Mouse (Mus musculus) lung, embryonic 14.5 days (tissue): Measurements from ENCODE around the gene Scarb2. TPM values are rescaled to one million over a fixed set of nuclear protein-coding genes. Genes with fewer than 3 reads are reported as not detected.
A peak's percentile ranks its signal among the peaks of the same experiment; 100 is the strongest.

ENCODE experiments used
- ATAC-seq: fragments of 200-750 bp; cut with Nextera tagmentation; 2 replicates; pipeline ENCODE4 v1.8.0; 2017; ENCODE audit warnings: mild to moderate bottlenecking, moderate TSS enrichment, moderate library complexity; ENCODE audit not compliant: insufficient read depth
- DNase-seq: peaks from one replicate; pipeline ENCODE4 v3.0.0-alpha.2; 2015
- H3K27ac ChIP-seq: fragments of 300-500 bp; sonication (generic); 2 replicates; pipeline ENCODE4 v1.5.1; 2014; ENCODE audit warnings: low read depth, mild to moderate bottlenecking, moderate library complexity
- H3K27me3 ChIP-seq: fragments of 300-500 bp; sonication (generic); 2 replicates; pipeline ENCODE4 v1.6.1; 2014; ENCODE audit warnings: low read length, control low read depth; ENCODE audit not compliant: insufficient read depth
- H3K36me3 ChIP-seq: fragments of 300-500 bp; sonication (generic); 2 replicates; pipeline ENCODE4 v1.6.1; 2014; ENCODE audit warnings: control low read depth; ENCODE audit not compliant: insufficient read depth
- H3K4me1 ChIP-seq: fragments of 300-500 bp; sonication (generic); 2 replicates; pipeline ENCODE4 v1.6.1; 2014; ENCODE audit warnings: antibody characterized with exemption, control low read depth; ENCODE audit not compliant: insufficient read depth
- H3K4me2 ChIP-seq: fragments of 300-500 bp; sonication (generic); 2 replicates; pipeline ENCODE4 v1.6.1; 2014; ENCODE audit warnings: mild to moderate bottlenecking
- H3K4me3 ChIP-seq: fragments of 300-500 bp; sonication (generic); 2 replicates; pipeline ENCODE4 v1.5.1; 2014; ENCODE audit warnings: low read depth, low read length
- H3K9ac ChIP-seq: fragments of 300-500 bp; sonication (generic); 2 replicates; pipeline ENCODE4 v1.6.1; 2014
- H3K9me3 ChIP-seq: fragments of 300-500 bp; sonication (generic); 2 replicates; pipeline ENCODE4 v1.6.1; 2016; ENCODE audit warnings: low read depth, low read length, control low read depth
- CTCF ChIP-seq: IDR thresholded peaks from 2 replicates; pipeline ENCODE4 v1.5.1; 2016; ENCODE audit warnings: antibody characterized with exemption, low read depth
- WGBS: fragments of 180-500 bp; shearing (Covaris S2); extraction: QIAGEN DNeasy Blood & Tissue Kit; methylation state at CpG from one replicate; pipeline ENCODE4 v1.1.7; 2014; 5-methylcytosine and 5-hydroxymethylcytosine counted together
- polyA plus RNA-seq: library from polyadenylated mRNA; unstranded; fragments of >200 nt; fragmentation: Nextera tagmentation; extraction: Ambion mirVana; gene quantifications from 2 replicates; pipeline ENCODE4 v1.2.1, GENCODE M21; 2014

Scarb2 gene
- polyA plus RNA-seq, 1 experiment from 2014 or later = 9.5 TPM

DNA sequence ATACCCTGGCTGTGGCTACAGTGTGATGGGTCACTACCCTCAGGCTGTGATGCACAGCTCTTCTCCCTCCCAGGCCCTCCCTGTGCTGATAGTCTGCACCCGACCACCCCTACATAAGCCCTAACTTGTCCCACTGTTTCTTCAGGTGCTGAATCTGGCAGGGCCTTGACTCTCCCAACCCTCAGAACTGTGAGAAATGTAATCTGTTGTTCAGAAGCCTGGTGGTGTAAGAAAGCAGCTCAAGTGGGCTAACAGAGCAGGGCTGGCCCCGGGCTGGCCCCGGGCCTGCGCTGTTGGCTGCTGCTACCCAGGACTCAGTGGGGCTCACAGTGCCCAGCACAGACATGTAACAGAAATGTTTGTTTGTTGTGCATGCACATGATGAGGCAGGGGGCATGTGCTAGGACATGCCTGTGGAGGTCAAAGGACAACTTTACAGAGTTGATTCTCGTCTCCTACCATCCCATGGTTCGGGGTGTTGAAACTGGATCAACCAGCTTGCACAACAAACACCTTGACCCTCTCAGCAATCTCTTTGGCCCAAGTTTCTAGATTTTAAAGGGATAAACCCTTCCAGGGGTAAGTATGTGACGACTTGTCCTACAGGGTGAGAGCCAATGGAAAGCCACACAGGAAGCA, 10.7 kb downstream of the Scarb2 start:
- Histone ChIP-seq H3K4me2 (no peak overlapping the region), H3K27me3 (no peaks in the 10 kb centered on the region), H3K4me1 (peaks cover 11% of the 10 kb centered on the region), H3K9me3 (no peaks in the 10 kb centered on the region), H3K27ac (no peak overlapping the region), H3K9ac (no peak overlapping the region), H3K36me3 (no peaks in the 10 kb centered on the region), H3K4me3 (no peak overlapping the region)
- TF ChIP-seq CTCF = no peak
- DNase-seq (no peak), ATAC-seq (no peak)
- 74% methylated on average over 7 of the region's 7 CpGs for WGBS

DNA sequence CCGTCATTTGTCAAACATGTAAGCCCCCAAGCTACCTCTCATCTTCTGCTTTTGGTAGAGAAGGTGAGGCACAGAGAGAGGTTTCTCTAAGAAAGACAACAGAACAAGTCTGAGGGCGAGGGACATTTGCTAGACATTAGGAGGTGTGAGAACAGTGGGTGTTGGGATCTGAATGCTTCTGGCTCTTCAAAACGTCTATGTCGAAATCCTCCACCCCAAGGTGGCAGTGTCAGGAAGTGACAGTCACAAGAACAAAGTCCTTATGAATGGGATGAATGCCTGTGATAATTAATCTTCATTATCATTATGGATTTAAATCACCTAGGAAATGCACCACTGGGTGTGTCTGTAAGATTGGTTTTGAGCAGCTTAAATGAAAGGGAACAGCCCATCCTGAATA, 11.3 kb downstream of the Scarb2 start:
- Histone ChIP-seq H3K9ac (no peak overlapping the region), H3K36me3 (no peaks in the 10 kb centered on the region), H3K4me2 (no peak overlapping the region), H3K4me1 (peaks cover 14% of the 10 kb centered on the region), H3K9me3 (no peaks in the 10 kb centered on the region), H3K4me3 (no peak overlapping the region), H3K27me3 (no peaks in the 10 kb centered on the region), H3K27ac (no peak overlapping the region)
- no peak for TF ChIP-seq CTCF
- 46% methylated on average over 4 of the region's 4 CpGs for WGBS
- ATAC-seq = no peak
- no peak for DNase-seq

DNA sequence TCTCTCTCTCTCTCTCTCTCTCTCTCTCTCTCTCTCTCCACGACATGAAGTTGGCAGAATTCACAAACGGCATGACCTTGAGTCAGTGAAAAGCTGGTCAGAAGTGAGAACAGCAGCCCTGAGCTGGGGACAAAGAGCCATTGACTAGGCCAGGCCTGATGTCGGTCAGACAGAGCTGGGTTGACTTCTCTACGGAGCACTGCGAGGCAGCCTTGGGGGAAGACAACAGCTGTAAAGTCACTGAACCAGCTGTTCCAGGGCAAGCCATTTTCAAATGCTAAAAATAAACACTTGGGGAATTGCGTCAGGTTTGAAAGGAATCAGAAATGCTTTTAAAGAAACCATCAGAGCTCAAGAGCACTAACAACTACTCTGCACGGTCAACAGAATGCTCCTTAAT, 13.2 kb downstream of the Scarb2 start:
- Histone ChIP-seq H3K4me3 (no peak overlapping the region), H3K4me1 (peaks cover 22% of the 10 kb centered on the region), H3K4me2 (no peak overlapping the region), H3K9ac (no peak overlapping the region), H3K27ac (peak overlapping the region; percentile 44; the same call in 1 of the 2 replicates), H3K9me3 (no peaks in the 10 kb centered on the region), H3K36me3 (no peaks in the 10 kb centered on the region), H3K27me3 (no peaks in the 10 kb centered on the region)
- WGBS = 17% methylated on average over 7 of the region's 7 CpGs
- ATAC-seq (peak; percentile 64; the same call in 1 of the 2 replicates), DNase-seq (peak; percentile 76)
- no peak for TF ChIP-seq CTCF

DNA sequence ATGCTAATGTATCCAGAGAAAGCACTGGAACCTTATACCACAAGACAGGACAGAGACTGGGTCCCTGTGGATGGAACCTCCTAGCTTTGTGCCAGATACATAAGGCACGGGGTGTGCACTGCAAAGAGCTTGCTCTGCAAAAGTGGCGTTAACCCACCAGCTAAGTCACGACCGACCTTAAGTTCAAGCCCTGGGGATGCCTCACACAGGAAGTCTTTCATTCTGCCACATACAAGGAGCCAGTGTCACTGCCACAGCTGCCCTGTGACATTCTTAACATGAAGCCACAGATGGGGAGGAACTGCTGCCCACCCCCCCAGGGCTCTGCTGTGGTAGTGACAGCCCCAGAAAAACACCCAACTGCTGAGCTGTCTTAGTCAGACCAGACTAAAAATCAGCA, 15.9 kb downstream of the Scarb2 start:
- DNase-seq = no peak
- Histone ChIP-seq H3K27ac (peak overlapping the region; percentile 36), H3K27me3 (no peaks in the 10 kb centered on the region), H3K9me3 (peaks cover 4% of the 10 kb centered on the region; the same call in 1 of the 2 replicates), H3K4me1 (peaks cover 24% of the 10 kb centered on the region), H3K9ac (no peak overlapping the region), H3K36me3 (no peaks in the 10 kb centered on the region; the same call in 1 of the 2 replicates), H3K4me3 (no peak overlapping the region), H3K4me2 (no peak overlapping the region)
- no peak for TF ChIP-seq CTCF
- WGBS = 40% methylated on average over 4 of the region's 4 CpGs
- no peak for ATAC-seq

DNA sequence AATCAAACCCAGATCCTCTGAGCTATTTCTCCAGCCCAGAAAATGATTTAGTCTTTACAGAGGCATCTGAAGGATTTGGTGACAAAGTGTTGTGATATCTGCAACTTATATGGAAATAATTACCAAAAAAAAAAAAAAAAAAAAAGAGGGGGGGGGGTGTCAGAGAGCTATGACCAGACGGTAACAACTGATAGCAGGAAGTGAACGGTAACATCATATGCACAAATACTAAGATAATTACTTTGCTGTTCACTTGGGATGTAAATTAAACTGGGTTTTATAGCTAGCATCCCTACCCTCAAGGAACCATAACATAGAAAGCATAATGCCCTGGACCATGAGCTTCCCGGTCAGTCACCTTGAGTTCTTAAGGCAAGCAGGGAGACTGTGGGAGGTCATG, 16.3 kb downstream of the Scarb2 start:
- no peak for DNase-seq
- Histone ChIP-seq H3K27ac (peak overlapping the region; percentile 36), H3K4me1 (peaks cover 24% of the 10 kb centered on the region), H3K9me3 (peaks cover 4% of the 10 kb centered on the region; the same call in 1 of the 2 replicates), H3K36me3 (no peaks in the 10 kb centered on the region; the same call in 1 of the 2 replicates), H3K27me3 (no peaks in the 10 kb centered on the region), H3K9ac (no peak overlapping the region), H3K4me2 (no peak overlapping the region), H3K4me3 (no peak overlapping the region)
- TF ChIP-seq CTCF = no peak
- no peak for ATAC-seq
- 66% methylated on average over 3 of the region's 3 CpGs for WGBS

DNA sequence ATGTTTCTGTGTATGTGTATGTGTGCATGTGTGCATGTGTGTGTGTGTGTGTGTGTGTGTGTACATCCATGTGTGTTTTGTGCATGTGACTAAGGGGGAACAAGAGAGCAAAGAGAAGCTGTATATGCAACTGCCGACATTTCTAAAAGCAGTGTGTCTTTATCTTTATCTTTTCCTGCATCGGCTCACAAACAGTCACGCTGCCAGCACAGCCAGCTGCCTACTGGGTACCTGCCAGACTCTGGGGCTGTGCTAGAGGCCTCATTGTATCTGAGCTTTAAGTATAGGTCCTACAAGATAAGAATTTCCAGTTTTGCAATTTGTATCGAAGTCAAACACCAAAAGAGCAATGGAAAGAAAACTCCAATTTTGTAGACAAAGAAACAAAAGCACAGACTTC, 17.1 kb downstream of the Scarb2 start:
- H3K27me3 ChIP-seq = no peaks in the 10 kb centered on the region
- H3K4me1 ChIP-seq = peaks cover 24% of the 10 kb centered on the region
- no peak overlapping the region for H3K4me3 ChIP-seq
- 20% methylated on average over 4 of the region's 4 CpGs for WGBS
- no peak for TF ChIP-seq CTCF
- DNase-seq (peak; percentile 43), ATAC-seq (0 out of 2 replicates have a peak, but pooled peaks have one; percentile 26)
- H3K36me3 ChIP-seq = peaks cover 6% of the 10 kb centered on the region; the same call in 1 of the 2 replicates
- peak overlapping the region; percentile 82 for H3K27ac ChIP-seq
- no peak overlapping the region for H3K9ac ChIP-seq
- peaks cover 4% of the 10 kb centered on the region; the same call in 1 of the 2 replicates for H3K9me3 ChIP-seq
- no peak overlapping the region for H3K4me2 ChIP-seq

DNA sequence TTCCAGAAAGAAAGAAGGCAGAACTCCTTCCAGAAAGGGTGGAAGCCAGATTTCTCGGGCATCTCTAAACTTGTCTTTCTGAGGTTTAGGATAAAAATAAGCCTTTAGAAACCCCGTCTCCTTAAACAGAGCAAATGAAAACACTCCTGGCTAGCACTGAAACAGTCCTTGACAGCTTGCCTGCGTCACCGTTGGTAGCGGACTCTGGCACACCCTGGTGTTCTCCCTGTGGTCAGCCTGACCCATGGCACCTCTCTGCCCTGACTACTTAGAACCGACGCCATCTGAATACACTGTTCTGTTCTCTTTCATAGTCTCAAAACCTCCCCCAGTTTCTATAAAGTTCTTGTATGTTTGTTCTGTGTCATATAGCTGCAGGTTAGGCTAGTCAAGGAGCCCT, 17.7 kb downstream of the Scarb2 start:
- peaks cover 24% of the 10 kb centered on the region for H3K4me1 ChIP-seq
- TF ChIP-seq CTCF = no peak
- H3K27ac ChIP-seq = peak overlapping the region; percentile 82
- peaks cover 4% of the 10 kb centered on the region; the same call in 1 of the 2 replicates for H3K9me3 ChIP-seq
- H3K4me3 ChIP-seq = no peak overlapping the region
- H3K9ac ChIP-seq = no peak overlapping the region
- WGBS = 39% methylated on average over 7 of the region's 7 CpGs
- H3K36me3 ChIP-seq = peaks cover 11% of the 10 kb centered on the region; the same call in 1 of the 2 replicates
- no peaks in the 10 kb centered on the region for H3K27me3 ChIP-seq
- DNase-seq (peak; percentile 38), ATAC-seq (peak; percentile 39; the same call in 1 of the 2 replicates)
- 0 out of 2 replicates have a peak overlapping the region, but pooled peaks have one; percentile 15 for H3K4me2 ChIP-seq
